Comparison of ENCODE assay signal across 21 mouse cellular contexts in genomic region chr3:37834626-37835025, GRCm38 (mm10).
DNase-seq lines count a peak whose midpoint lies in the region; ATAC-seq and TF ChIP-seq lines count a peak whose summit lies in the region.
"Had no signal": no experiment of that assay in that cellular context is flagged by ENCODE, and none has a peak within 500 bp of the region (broad histone marks: within the 10 kb centered on the region; RNA-seq: fewer than 3 reads in every experiment).

No protein-coding gene starts in this region.

- no peak for TF ChIP-seq POLR2A in embryonic fibroblast, embryonic 13.5 days (IDR thresholded peaks at IDR 0.05; ENCODE audit: low read depth, low read length)

- H3K27me3 ChIP-seq in heart, embryonic 14.5 days (ENCODE audit: control insufficient read depth, insufficient read depth, low read length): no peaks in the 10 kb centered on the region
- H3K27me3 ChIP-seq in lung, embryonic 16.5 days (ENCODE audit: control insufficient read depth, insufficient read depth, low read depth, low read length): no peaks in the 10 kb centered on the region
- H3K27me3 ChIP-seq in stomach, embryonic 15.5 days (replicated peaks): no peaks in the 10 kb centered on the region
- no peaks in the 10 kb centered on the region for H3K27me3 ChIP-seq in hindbrain, embryonic 10.5 days (ENCODE audit: insufficient read depth, poor library complexity, severe bottlenecking)
- H3K27me3 ChIP-seq: embryonic facial prominence, embryonic 13.5 days; hindbrain, embryonic 13.5 days; limb, embryonic 13.5 days; liver, embryonic 15.5 days; neural tube, embryonic 15.5 days; Patski had no signal

- H3K4me1 ChIP-seq in heart, embryonic 14.5 days (ENCODE audit: control insufficient read depth in 2 of 2, insufficient read depth in 2 of 2, low read length in 2 of 2): peaks cover 7 to 18% of the 10 kb centered on the region in 2 experiments
- peaks cover 8% of the 10 kb centered on the region; the same call in 1 of the 2 replicates for H3K4me1 ChIP-seq in lung, embryonic 16.5 days (replicated peaks; ENCODE audit: control insufficient read depth, insufficient read depth, low read length)
- peaks cover 10% of the 10 kb centered on the region for H3K4me1 ChIP-seq in embryonic fibroblast, embryonic 13.5 days (ENCODE audit: control insufficient read depth, insufficient read depth, low read length)
- H3K4me1 ChIP-seq in stomach, embryonic 15.5 days: no peaks in the 10 kb centered on the region
- H3K4me1 ChIP-seq in hindbrain, embryonic 10.5 days (replicated peaks): no peaks in the 10 kb centered on the region
- H3K4me1 ChIP-seq: hindbrain, embryonic 13.5 days; liver, embryonic 15.5 days; neural tube, embryonic 15.5 days had no signal

- H3K4me3 ChIP-seq in heart, embryonic 14.5 days (ENCODE audit: control insufficient read depth in 1 of 2, insufficient read depth in 1 of 2, low read depth in 1 of 2, low read length in 2 of 2): no peak overlapping the region
- H3K4me3 ChIP-seq in lung, embryonic 16.5 days (ENCODE audit: low read length): no peak overlapping the region
- H3K4me3 ChIP-seq in embryonic fibroblast, embryonic 13.5 days (ENCODE audit: insufficient read depth, low read length): no peak overlapping the region
- no peak overlapping the region for H3K4me3 ChIP-seq in stomach, embryonic 15.5 days (replicated peaks)
- H3K4me3 ChIP-seq in hindbrain, embryonic 10.5 days: no peak overlapping the region
- H3K4me3 ChIP-seq: embryonic facial prominence, embryonic 13.5 days; hindbrain, embryonic 13.5 days; limb, embryonic 13.5 days; liver, embryonic 15.5 days; neural tube, embryonic 15.5 days had no signal

- no peaks in the 10 kb centered on the region for H3K36me3 ChIP-seq in heart, embryonic 14.5 days (ENCODE audit: control insufficient read depth, insufficient read depth, low read length)
- no peaks in the 10 kb centered on the region for H3K36me3 ChIP-seq in lung, embryonic 16.5 days (ENCODE audit: control insufficient read depth, insufficient read depth, low read length)
- no peaks in the 10 kb centered on the region for H3K36me3 ChIP-seq in stomach, embryonic 15.5 days
- H3K36me3 ChIP-seq in hindbrain, embryonic 10.5 days: no peaks in the 10 kb centered on the region
- H3K36me3 ChIP-seq: embryonic facial prominence, embryonic 13.5 days; hindbrain, embryonic 13.5 days; limb, embryonic 13.5 days; liver, embryonic 15.5 days; neural tube, embryonic 15.5 days had no signal

- intact Hi-C loops in heart, postnatal 25 days (cut with DNase I): no loop called here

- H3K9me3 ChIP-seq in heart, embryonic 14.5 days (ENCODE audit: control insufficient read depth, low read length): no peaks in the 10 kb centered on the region
- no peaks in the 10 kb centered on the region for H3K9me3 ChIP-seq in lung, embryonic 16.5 days (ENCODE audit: control insufficient read depth, low read length)
- H3K9me3 ChIP-seq in stomach, embryonic 15.5 days: no peaks in the 10 kb centered on the region
- H3K9me3 ChIP-seq in hindbrain, embryonic 10.5 days: no peaks in the 10 kb centered on the region
- H3K9me3 ChIP-seq: embryonic facial prominence, embryonic 13.5 days; hindbrain, embryonic 13.5 days; limb, embryonic 13.5 days; liver, embryonic 15.5 days; neural tube, embryonic 15.5 days had no signal

- TF ChIP-seq CTCF in embryonic fibroblast, embryonic 13.5 days (IDR thresholded peaks at IDR 0.05; ENCODE audit: borderline replicate concordance, insufficient read depth, low read length): no peak

- peak overlapping the region; percentile 44 for H3K9ac ChIP-seq in heart, embryonic 14.5 days (ENCODE audit: low read length)
- H3K9ac ChIP-seq in lung, embryonic 16.5 days (ENCODE audit: low read length): no peak overlapping the region
- no peak overlapping the region for H3K9ac ChIP-seq in stomach, embryonic 15.5 days
- H3K9ac ChIP-seq: embryonic facial prominence, embryonic 13.5 days; forebrain, postnatal 0 days; hindbrain, embryonic 13.5 days; limb, embryonic 13.5 days; liver, embryonic 15.5 days; neural tube, embryonic 15.5 days had no signal

- WGBS in heart, embryonic 14.5 days: 23% methylated on average over 3 of the region's 3 CpGs
- 23% methylated on average over 3 of the region's 3 CpGs for WGBS in lung, embryonic 16.5 days
- 34% methylated on average over 3 of the region's 3 CpGs for WGBS in stomach, embryonic 15.5 days
- WGBS in hindbrain, embryonic 10.5 days: 85% methylated on average over 3 of the region's 3 CpGs

- no peak overlapping the region for H3K4me2 ChIP-seq in heart, embryonic 14.5 days (ENCODE audit: low read length)
- H3K4me2 ChIP-seq in lung, embryonic 16.5 days (ENCODE audit: low read depth, low read length): no peak overlapping the region
- no peak overlapping the region for H3K4me2 ChIP-seq in stomach, embryonic 15.5 days
- H3K4me2 ChIP-seq: embryonic facial prominence, embryonic 13.5 days; hindbrain, embryonic 13.5 days; limb, embryonic 13.5 days; liver, embryonic 15.5 days; neural tube, embryonic 15.5 days had no signal

- peak overlapping the region; percentile 61 to 77 for H3K27ac ChIP-seq in heart, embryonic 14.5 days (replicated peaks in 1 of 2; ENCODE audit: control insufficient read depth in 1 of 2, insufficient read depth in 1 of 2, low read depth in 2 of 2, low read length in 2 of 2)
- H3K27ac ChIP-seq in lung, embryonic 16.5 days (ENCODE audit: low read length): peak overlapping the region; percentile 20; the same call in 1 of the 2 replicates
- H3K27ac ChIP-seq in embryonic fibroblast, embryonic 13.5 days (ENCODE audit: insufficient read depth, low read length): peak overlapping the region; percentile 53
- H3K27ac ChIP-seq in stomach, embryonic 15.5 days: 0 out of 2 replicates have a peak overlapping the region, but pooled peaks have one; percentile 44
- H3K27ac ChIP-seq in hindbrain, embryonic 10.5 days: no peak overlapping the region
- H3K27ac ChIP-seq: embryonic facial prominence, embryonic 13.5 days; hindbrain, embryonic 13.5 days; limb, embryonic 13.5 days; liver, embryonic 15.5 days; neural tube, embryonic 15.5 days had no signal

- no peak for DNase-seq in heart, postnatal 25 days (ENCODE audit: low spot score)
- no peak for DNase-seq in lung, postnatal 36 days
- no peak for DNase-seq in hindbrain, embryonic 10.5 days (ENCODE audit: low spot score)
- DNase-seq: adrenal gland, postnatal 10 days; cerebellum, postnatal 10 days; forebrain, postnatal 0 days; kidney, adult 2 months; kidney, postnatal 10 days; midbrain, embryonic 14.5 days; thymus, postnatal 14 days had no signal

- ATAC-seq in heart, embryonic 14.5 days (ENCODE audit: insufficient number of reproducible peaks, insufficient read depth, low FRiP score, low read depth): no peak
- peak; percentile 73; the same call in 1 of the 2 replicates for ATAC-seq in lung, embryonic 16.5 days (ENCODE audit: low read depth)
- no peak for ATAC-seq in stomach, embryonic 15.5 days (ENCODE audit: insufficient read depth, low FRiP score, low read depth)
- ATAC-seq: forebrain, postnatal 0 days; inflammation-experienced regulatory T-cells, adult 6 months; Patski had no signal
